Mouse (Mus musculus) E14TG2a.4 (cell line): ENCODE measurements around the gene Tead1.

Experiments used
- CTCF ChIP-seq: conservative IDR thresholded peaks from 2 replicates; pipeline ENCODE4 v1.5.1; 2014; ENCODE audit warnings: low read length
- NANOG ChIP-seq: IDR thresholded peaks from 2 replicates; pipeline ENCODE4 v1.6.1; 2014; ENCODE audit warnings: borderline replicate concordance, low read length, mixed read lengths
- POU5F1 ChIP-seq: IDR thresholded peaks from 2 replicates; pipeline ENCODE4 v1.6.1; 2014; ENCODE audit warnings: low read length, borderline replicate concordance

- TF ChIP-seq CTCF = no peak
- no peak for TF ChIP-seq POU5F1
- no peak for TF ChIP-seq NANOG
Observed at GRCm38 (mm10) chr7:112906848-112907247, 227.7 kb downstream of the Tead1 start.
